Mouse (Mus musculus): ENCODE measurements around the gene Sult6b1. TPM values are rescaled to one million over a fixed set of nuclear protein-coding genes. Genes with fewer than 3 reads are reported as not detected.
A peak's percentile ranks its signal among the peaks of the same experiment; 100 is the strongest.

The Sult6b1 gene
- total RNA-seq, 1 experiment, result 7.9 TPM

DNA sequence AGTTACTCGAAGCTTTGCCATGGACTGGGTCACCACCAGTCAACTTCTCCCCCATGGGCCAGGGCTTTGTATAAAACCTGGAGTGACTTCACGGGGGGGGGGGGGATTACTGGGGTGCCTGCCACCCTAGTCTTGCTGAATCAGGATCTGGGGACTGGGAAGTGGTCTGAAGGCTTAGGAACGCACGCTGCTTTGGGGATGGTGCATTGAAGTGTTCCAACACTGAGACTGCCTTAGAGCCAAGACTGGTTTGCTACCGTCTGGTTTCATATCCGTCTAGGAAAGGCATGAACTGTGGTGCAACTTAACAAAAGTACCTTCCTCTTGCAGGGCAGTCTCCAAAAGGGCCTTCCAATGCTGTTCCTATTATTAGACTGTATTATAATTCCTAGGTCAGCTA, 10.9 kb upstream of the Sult6b1 start:
- Histone ChIP-seq H3K9me3 (ENCODE audit: control insufficient read depth, insufficient read depth, low read depth, low read length) (no peaks in the 10 kb centered on the region), H3K27ac (ENCODE audit: insufficient read depth, low read depth, low read length, poor library complexity, severe bottlenecking) (no peak overlapping the region), H3K4me1 (ENCODE audit: control insufficient read depth in 2 of 2, insufficient read depth in 2 of 2, low read length in 2 of 2, poor library complexity in 1 of 2) (peaks cover 3 to 4% of the 10 kb centered on the region in 2 experiments; a peak in 3 of 4 replicates), H3K9ac (ENCODE audit: insufficient read depth, low read depth, low read length, poor library complexity, severe bottlenecking) (no peak overlapping the region), H3K4me3 (ENCODE audit: insufficient read depth in 1 of 2, low read depth in 1 of 2, low read length in 2 of 2, poor library complexity in 1 of 2, severe bottlenecking in 1 of 2) (peak overlapping the region in 1 of 2 experiments; percentile 60; a peak in 2 of 4 replicates), H3K36me3 (ENCODE audit: control insufficient read depth, insufficient read depth, low read length, poor library complexity, severe bottlenecking) (peaks cover 21% of the 10 kb centered on the region)
- in situ Hi-C loops (cut with MboI; ENCODE audit: low sequenced_read_pairs in 2 of 2, unreplicated experiment in 2 of 2), result no loop called here
- DNase-seq (ENCODE audit: low read depth, low spot score), result no peak
- TF ChIP-seq ZC3H11A (IDR thresholded peaks at IDR 0.05; ENCODE audit: borderline replicate concordance, low read depth, low read length) (no peak), MAFK (IDR thresholded peaks at IDR 0.05; ENCODE audit: insufficient read depth, low read depth, low read length) (no peak), CHD2 (IDR thresholded peaks at IDR 0.05; ENCODE audit: low read depth, low read length) (no peak), ZNF384 (IDR thresholded peaks at IDR 0.05; ENCODE audit: low read depth, low read length) (no peak), HCFC1 (IDR thresholded peaks at IDR 0.05; ENCODE audit: borderline replicate concordance, insufficient read depth, low read length) (no peak)

DNA sequence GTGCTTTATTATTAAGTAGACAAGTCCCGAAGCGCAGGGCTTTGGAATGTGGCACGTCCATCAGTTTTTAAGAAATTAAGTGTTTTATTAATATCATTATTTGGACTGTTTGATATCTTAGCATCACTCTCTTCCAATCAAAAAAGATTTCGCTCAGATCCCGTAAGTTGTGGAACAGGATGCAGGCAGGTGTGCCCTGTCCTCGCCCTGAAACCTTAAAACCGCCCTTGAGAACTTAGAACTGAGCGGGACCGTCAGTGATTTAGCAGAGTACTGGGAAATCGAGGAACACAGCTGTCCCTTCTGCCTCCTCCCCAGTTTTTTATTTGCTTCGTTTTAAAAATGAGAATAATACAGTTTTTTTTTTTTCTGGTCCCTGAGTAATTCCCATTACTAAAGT, 10.1 kb upstream of the Sult6b1 start:
- Histone ChIP-seq H3K9ac (ENCODE audit: insufficient read depth, low read depth, low read length, poor library complexity, severe bottlenecking) (peak overlapping the region; percentile 93), H3K4me1 (ENCODE audit: control insufficient read depth in 2 of 2, insufficient read depth in 2 of 2, low read length in 2 of 2, poor library complexity in 1 of 2) (peaks cover 3 to 4% of the 10 kb centered on the region in 2 experiments; a peak in 3 of 4 replicates), H3K4me3 (ENCODE audit: insufficient read depth in 1 of 2, low read depth in 1 of 2, low read length in 2 of 2, poor library complexity in 1 of 2, severe bottlenecking in 1 of 2) (peak overlapping the region; percentile 60 to 66), H3K27ac (ENCODE audit: insufficient read depth, low read depth, low read length, poor library complexity, severe bottlenecking) (peak overlapping the region; percentile 47; the same call in 1 of the 2 replicates), H3K9me3 (ENCODE audit: control insufficient read depth, insufficient read depth, low read depth, low read length) (no peaks in the 10 kb centered on the region), H3K36me3 (ENCODE audit: control insufficient read depth, insufficient read depth, low read length, poor library complexity, severe bottlenecking) (peaks cover 19% of the 10 kb centered on the region)
- in situ Hi-C loops (cut with MboI; ENCODE audit: low sequenced_read_pairs in 2 of 2, unreplicated experiment in 2 of 2), result no loop called here
- no peak for DNase-seq (ENCODE audit: low read depth, low spot score)
- TF ChIP-seq ZNF384 (IDR thresholded peaks at IDR 0.05; ENCODE audit: low read depth, low read length) (no peak), ZC3H11A (IDR thresholded peaks at IDR 0.05; ENCODE audit: borderline replicate concordance, low read depth, low read length) (no peak), MAFK (IDR thresholded peaks at IDR 0.05; ENCODE audit: insufficient read depth, low read depth, low read length) (no peak), HCFC1 (IDR thresholded peaks at IDR 0.05; ENCODE audit: borderline replicate concordance, insufficient read depth, low read length) (no peak), CHD2 (IDR thresholded peaks at IDR 0.05; ENCODE audit: low read depth, low read length) (no peak)

DNA sequence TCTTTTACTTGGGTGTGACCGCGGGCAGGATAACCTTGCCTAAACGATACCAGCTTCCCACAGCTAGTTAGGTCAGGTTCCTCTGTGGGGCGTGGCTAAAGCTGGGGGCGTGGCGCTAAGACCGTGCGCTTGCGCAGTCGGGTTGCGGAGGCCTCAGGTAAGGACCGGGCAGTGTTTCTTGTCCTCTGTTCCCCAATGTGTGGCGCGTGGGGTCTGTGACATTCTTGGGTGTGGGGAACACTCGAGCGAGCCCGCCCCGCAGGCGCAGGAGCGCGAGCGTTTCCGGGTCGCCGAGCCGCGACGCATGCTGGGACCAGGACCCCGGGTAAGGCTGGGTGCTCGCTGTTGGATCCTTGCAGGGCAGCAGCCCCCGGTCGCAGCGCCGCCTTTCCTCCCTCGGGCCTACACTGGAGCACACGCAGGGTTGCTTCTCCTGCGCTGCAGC, 9.6 kb upstream of the Sult6b1 start, which contains the start of gene Cebpzos:
TSS of gene Cebpzos (plus strand) at position 132 of the 445 bp plus-strand sequence.
- DNase-seq (ENCODE audit: low read depth, low spot score), result peak; percentile 93
- Histone ChIP-seq H3K4me3 (ENCODE audit: insufficient read depth in 1 of 2, low read depth in 1 of 2, low read length in 2 of 2, poor library complexity in 1 of 2, severe bottlenecking in 1 of 2) (peak within 1 kb of the TSS; percentile 60 to 66), H3K36me3 (ENCODE audit: control insufficient read depth, insufficient read depth, low read length, poor library complexity, severe bottlenecking) (peaks cover 19% of the 10 kb centered on the region), H3K27ac (ENCODE audit: insufficient read depth, low read depth, low read length, poor library complexity, severe bottlenecking) (peak within 1 kb of the TSS; percentile 57), H3K9ac (ENCODE audit: insufficient read depth, low read depth, low read length, poor library complexity, severe bottlenecking) (peak within 1 kb of the TSS; percentile 93), H3K9me3 (ENCODE audit: control insufficient read depth, insufficient read depth, low read depth, low read length) (no peaks in the 10 kb centered on the region), H3K4me1 (ENCODE audit: control insufficient read depth in 2 of 2, insufficient read depth in 2 of 2, low read length in 2 of 2, poor library complexity in 1 of 2) (peaks cover 3 to 4% of the 10 kb centered on the region in 2 experiments; a peak in 3 of 4 replicates)
- in situ Hi-C loops (cut with MboI; ENCODE audit: low sequenced_read_pairs in 2 of 2, unreplicated experiment in 2 of 2), result no loop called here
- TF ChIP-seq CHD2 (IDR thresholded peaks at IDR 0.05; ENCODE audit: low read depth, low read length) (no peak), ZC3H11A (IDR thresholded peaks at IDR 0.05; ENCODE audit: borderline replicate concordance, low read depth, low read length) (no peak), HCFC1 (IDR thresholded peaks at IDR 0.05; ENCODE audit: borderline replicate concordance, insufficient read depth, low read length) (no peak), MAFK (IDR thresholded peaks at IDR 0.05; ENCODE audit: insufficient read depth, low read depth, low read length) (no peak), ZNF384 (IDR thresholded peaks at IDR 0.05; ENCODE audit: low read depth, low read length) (no peak)

DNA sequence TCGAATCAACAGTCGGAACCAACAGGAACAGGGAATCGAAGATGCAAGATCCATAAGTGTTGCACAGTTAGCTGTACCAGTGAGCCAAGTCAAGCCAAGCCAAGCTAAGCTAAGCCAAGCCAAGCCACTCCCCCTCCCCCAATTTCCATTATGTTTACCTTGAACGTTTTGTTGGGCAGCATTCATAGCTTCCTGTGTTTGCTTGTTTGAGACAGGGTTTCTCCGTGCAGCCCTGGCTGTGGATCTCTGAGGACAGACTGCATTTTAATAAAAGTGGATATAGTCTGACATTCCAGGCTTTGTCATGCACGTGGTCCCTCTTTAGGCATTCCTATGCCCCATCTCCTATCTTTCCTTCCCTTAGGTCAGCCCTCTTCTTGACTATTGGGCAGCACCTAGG, 9.0 kb upstream of the Sult6b1 start:
- H3K4me3 ChIP-seq (ENCODE audit: insufficient read depth in 1 of 2, low read depth in 1 of 2, low read length in 2 of 2, poor library complexity in 1 of 2, severe bottlenecking in 1 of 2), result peak overlapping the region; percentile 60 to 66
- in situ Hi-C loops (cut with MboI; ENCODE audit: low sequenced_read_pairs in 2 of 2, unreplicated experiment in 2 of 2), result no loop called here
- DNase-seq (ENCODE audit: low read depth, low spot score), result no peak
- TF ChIP-seq MAFK (IDR thresholded peaks at IDR 0.05; ENCODE audit: insufficient read depth, low read depth, low read length) (no peak), ZNF384 (IDR thresholded peaks at IDR 0.05; ENCODE audit: low read depth, low read length) (no peak), CHD2 (IDR thresholded peaks at IDR 0.05; ENCODE audit: low read depth, low read length) (no peak), HCFC1 (IDR thresholded peaks at IDR 0.05; ENCODE audit: borderline replicate concordance, insufficient read depth, low read length) (no peak), ZC3H11A (IDR thresholded peaks at IDR 0.05; ENCODE audit: borderline replicate concordance, low read depth, low read length) (no peak)
- H3K36me3 ChIP-seq (ENCODE audit: control insufficient read depth, insufficient read depth, low read length, poor library complexity, severe bottlenecking), result peaks cover 14% of the 10 kb centered on the region
- peak overlapping the region; percentile 27; the same call in 1 of the 2 replicates for H3K9ac ChIP-seq (ENCODE audit: insufficient read depth, low read depth, low read length, poor library complexity, severe bottlenecking)
- no peaks in the 10 kb centered on the region for H3K9me3 ChIP-seq (ENCODE audit: control insufficient read depth, insufficient read depth, low read depth, low read length)
- peaks cover 3 to 4% of the 10 kb centered on the region in 2 experiments; a peak in 3 of 4 replicates for H3K4me1 ChIP-seq (ENCODE audit: control insufficient read depth in 2 of 2, insufficient read depth in 2 of 2, low read length in 2 of 2, poor library complexity in 1 of 2)
- H3K27ac ChIP-seq (ENCODE audit: insufficient read depth, low read depth, low read length, poor library complexity, severe bottlenecking), result peak overlapping the region; percentile 57; the same call in 1 of the 2 replicates
